Mouse (Mus musculus) cortical plate, adult 2 months (tissue): ENCODE measurements around the gene Gm14569. TPM values are rescaled to one million over a fixed set of nuclear protein-coding genes. Genes with fewer than 3 reads are reported as not detected.
A peak's percentile ranks its signal among the peaks of the same experiment; 100 is the strongest.

Experiments
- H3K27ac ChIP-seq: fragments of 200-500 bp; 2 replicates; pipeline ENCODE4 v1.5.1; 2012; ENCODE audit warnings: low read length, control low read depth, inconsistent platforms; ENCODE audit not compliant: insufficient read depth
- H3K4me1 ChIP-seq: fragments of 200-500 bp; 2 replicates; pipeline ENCODE4 v1.6.1; 2011; ENCODE audit warnings: low read length; ENCODE audit not compliant: control insufficient read depth, insufficient read depth
- H3K4me3 ChIP-seq: fragments of 200-500 bp; 2 replicates; pipeline ENCODE4 v1.5.1; 2011; ENCODE audit warnings: mild to moderate bottlenecking, low read length, control low read depth; ENCODE audit not compliant: insufficient read depth
- CTCF ChIP-seq: fragments of 200-500 bp; IDR thresholded peaks from 2 replicates; pipeline ENCODE4 v1.5.1; 2011; ENCODE audit warnings: mild to moderate bottlenecking, control low read depth, low read length; ENCODE audit not compliant: insufficient read depth; ENCODE audit errors: extremely low read depth
- POLR2A ChIP-seq: fragments of 200-500 bp; IDR thresholded peaks from 2 replicates; pipeline ENCODE4 v1.6.1; 2011; ENCODE audit warnings: mild to moderate bottlenecking, low read length, control low read depth; ENCODE audit not compliant: insufficient read depth; ENCODE audit errors: extremely low read depth
- polyA plus RNA-seq: library from polyadenylated mRNA; depleted of rRNA; stranded (reverse); fragments of >200 nt; gene quantifications from 2 replicates; pipeline ENCODE4 v1.2.3, GENCODE M21; 2012

Gm14569 gene
- polyA plus RNA-seq, 1 experiment = 0.90 TPM

GRCm38 (mm10) chrX:36474103-36474751, 17.4 kb downstream of the Gm14569 start:
- Histone ChIP-seq H3K27ac (no peak overlapping the region), H3K4me3 (no peak overlapping the region), H3K4me1 (no peaks in the 10 kb centered on the region)
- TF ChIP-seq CTCF = peak; percentile 23; the same call in 1 of the 2 replicates
- no peak for TF ChIP-seq POLR2A

GRCm38 (mm10) chrX:36456031-36456430, 35.6 kb downstream of the Gm14569 start:
- Histone ChIP-seq H3K4me1 (no peaks in the 10 kb centered on the region), H3K27ac (no peak overlapping the region), H3K4me3 (no peak overlapping the region)
- TF ChIP-seq CTCF = peak; percentile 55
- no peak for TF ChIP-seq POLR2A

- no peak overlapping the region for H3K4me3 ChIP-seq
- no peak for TF ChIP-seq POLR2A
- TF ChIP-seq CTCF = no peak
- H3K4me1 ChIP-seq = no peaks in the 10 kb centered on the region
- H3K27ac ChIP-seq = no peak overlapping the region
Observed at GRCm38 (mm10) chrX:36437932-36438331, 53.7 kb downstream of the Gm14569 start.

GRCm38 (mm10) chrX:36434993-36435392, 56.6 kb downstream of the Gm14569 start:
- no peak overlapping the region for H3K4me3 ChIP-seq
- no peak overlapping the region for H3K27ac ChIP-seq
- TF ChIP-seq CTCF = peak; percentile 35
- TF ChIP-seq POLR2A = no peak
- no peaks in the 10 kb centered on the region for H3K4me1 ChIP-seq

GRCm38 (mm10) chrX:36419153-36419552, 72.5 kb downstream of the Gm14569 start:
- Histone ChIP-seq H3K4me1 (no peaks in the 10 kb centered on the region), H3K27ac (no peak overlapping the region), H3K4me3 (no peak overlapping the region)
- no peak for TF ChIP-seq POLR2A
- no peak for TF ChIP-seq CTCF

GRCm38 (mm10) chrX:36402316-36402715, 89.3 kb downstream of the Gm14569 start:
- TF ChIP-seq POLR2A (no peak), CTCF (no peak)

GRCm38 (mm10) chrX:36400980-36401379, 90.7 kb downstream of the Gm14569 start, which contains the start of gene Gm6268:
Gene Gm6268, plus strand, starts transcription at chrX:36401280.
- TF ChIP-seq CTCF (no peak), POLR2A (no peak)
- H3K27ac ChIP-seq = no peak within 1 kb of the TSS
- H3K4me1 ChIP-seq = no peaks in the 10 kb centered on the region
- no peak within 1 kb of the TSS for H3K4me3 ChIP-seq

More at GRCm38 (mm10) chrX:36402316-36402715, 89.3 kb downstream of the Gm14569 start:
- no peak overlapping the region for H3K27ac ChIP-seq
- no peaks in the 10 kb centered on the region for H3K4me1 ChIP-seq
- H3K4me3 ChIP-seq = no peak overlapping the region

- Histone ChIP-seq H3K27ac (no peak overlapping the region), H3K4me1 (no peaks in the 10 kb centered on the region; the same call in 1 of the 2 replicates), H3K4me3 (no peak overlapping the region)
- TF ChIP-seq POLR2A (no peak), CTCF (no peak)
Observed at GRCm38 (mm10) chrX:36393279-36393678, 98.4 kb downstream of the Gm14569 start.

- Histone ChIP-seq H3K4me3 (no peak overlapping the region), H3K4me1 (no peaks in the 10 kb centered on the region; the same call in 1 of the 2 replicates), H3K27ac (no peak overlapping the region)
- TF ChIP-seq POLR2A (no peak), CTCF (no peak)
Observed at GRCm38 (mm10) chrX:36392672-36393071, 99.0 kb downstream of the Gm14569 start.

GRCm38 (mm10) chrX:36390503-36390902, 101.1 kb downstream of the Gm14569 start:
- TF ChIP-seq POLR2A (no peak), CTCF (no peak)
- Histone ChIP-seq H3K4me1 (no peaks in the 10 kb centered on the region; the same call in 1 of the 2 replicates), H3K27ac (peak overlapping the region; percentile 57), H3K4me3 (no peak overlapping the region)
